Mouse (Mus musculus) R1 (cell line): ENCODE data around the gene Sell.
A peak's percentile ranks its signal among the peaks of the same experiment; 100 is the strongest.

ENCODE experiments used
- DNase-seq: peaks from one replicate; pipeline ENCODE4 v3.0.0-alpha.2; 2018; ENCODE audit warnings: low read depth, low spot score

The Sell gene

GRCm38 (mm10) chr1:164074606-164075140 lies 12.9 kb downstream of the Sell start:
- DNase-seq = no peak

- DNase-seq = no peak
Observed at GRCm38 (mm10) chr1:164075416-164075815, 13.6 kb downstream of the Sell start.

- no peak for DNase-seq
Observed at GRCm38 (mm10) chr1:164076441-164076840, 14.7 kb downstream of the Sell start.

- DNase-seq = no peak
Observed at GRCm38 (mm10) chr1:164077031-164077430, 15.2 kb downstream of the Sell start.

GRCm38 (mm10) chr1:164078323-164078741 lies 16.6 kb downstream of the Sell start:
- DNase-seq = no peak

GRCm38 (mm10) chr1:164079091-164079490 lies 17.3 kb downstream of the Sell start:
- peak; percentile 10 for DNase-seq

GRCm38 (mm10) chr1:164083046-164083445 lies 21.3 kb downstream of the Sell start:
- DNase-seq = no peak

- DNase-seq = no peak
Observed at GRCm38 (mm10) chr1:164086797-164087196, 25.0 kb downstream of the Sell start.

GRCm38 (mm10) chr1:164087872-164088271 lies 26.1 kb downstream of the Sell start:
- no peak for DNase-seq

- no peak for DNase-seq
Observed at GRCm38 (mm10) chr1:164096780-164097179, 35.0 kb downstream of the Sell start.

GRCm38 (mm10) chr1:164097911-164098310 lies 36.1 kb downstream of the Sell start:
- DNase-seq = no peak

- DNase-seq = no peak
Observed at GRCm38 (mm10) chr1:164098372-164098771, 36.6 kb downstream of the Sell start.

- no peak for DNase-seq
Observed at GRCm38 (mm10) chr1:164109763-164110162, 48.0 kb downstream of the Sell start.

- peak; percentile 44 for DNase-seq
Observed at GRCm38 (mm10) chr1:164110591-164111329, 49.0 kb downstream of the Sell start.

- no peak for DNase-seq
Observed at GRCm38 (mm10) chr1:164114280-164114679, 52.5 kb downstream of the Sell start.

- no peak for DNase-seq
Observed at GRCm38 (mm10) chr1:164114947-164115493, 53.2 kb downstream of the Sell start, which contains the start of gene Selp. TSS of gene Selp (plus strand) at chr1:164115264.

- no peak for DNase-seq
Observed at GRCm38 (mm10) chr1:164115647-164116046, 53.9 kb downstream of the Sell start.

GRCm38 (mm10) chr1:164117869-164118268 lies 56.1 kb downstream of the Sell start:
- DNase-seq = no peak

- no peak for DNase-seq
Observed at GRCm38 (mm10) chr1:164119892-164120776, 58.4 kb downstream of the Sell start.

GRCm38 (mm10) chr1:164120777-164121158 lies 59.0 kb downstream of the Sell start:
- no peak for DNase-seq

GRCm38 (mm10) chr1:164123836-164124235 lies 62.1 kb downstream of the Sell start:
- no peak for DNase-seq

GRCm38 (mm10) chr1:164130013-164130412 lies 68.2 kb downstream of the Sell start:
- DNase-seq = no peak
